Mouse (Mus musculus) heart, embryonic 12.5 days (tissue): ENCODE measurements around the gene Ap5z1. TPM values are rescaled to one million over a fixed set of nuclear protein-coding genes. Genes with fewer than 3 reads are reported as not detected.
A peak's percentile ranks its signal among the peaks of the same experiment; 100 is the strongest.

ENCODE experiments used
- ATAC-seq: fragments of 200-750 bp; cut with Nextera tagmentation; 2 replicates; pipeline ENCODE4 v1.8.0; 2017; ENCODE audit warnings: moderate TSS enrichment, moderate library complexity; ENCODE audit not compliant: insufficient number of reproducible peaks, low FRiP score
- H3K27ac ChIP-seq: fragments of 300-500 bp; sonication (generic); 2 replicates; pipeline ENCODE4 v1.5.1; 2016; ENCODE audit warnings: mild to moderate bottlenecking, moderate library complexity; ENCODE audit not compliant: poor library complexity, severe bottlenecking
- H3K27me3 ChIP-seq: fragments of 300-500 bp; sonication (generic); replicated peaks from 2 replicates; pipeline ENCODE4 v1.6.1; 2016; ENCODE audit warnings: mild to moderate bottlenecking, moderate library complexity
- H3K36me3 ChIP-seq: fragments of 300-500 bp; sonication (generic); 2 replicates; pipeline ENCODE4 v1.6.1; 2016; ENCODE audit warnings: mild to moderate bottlenecking, moderate library complexity
- H3K4me1 ChIP-seq: fragments of 300-500 bp; sonication (generic); replicated peaks from 2 replicates; pipeline ENCODE4 v1.6.1; 2016; ENCODE audit warnings: mild to moderate bottlenecking
- H3K4me2 ChIP-seq: fragments of 300-500 bp; sonication (generic); 2 replicates; pipeline ENCODE4 v1.6.1; 2016; ENCODE audit warnings: mild to moderate bottlenecking, moderate library complexity
- H3K4me3 ChIP-seq: fragments of 300-500 bp; sonication (generic); 2 replicates; pipeline ENCODE4 v1.5.1; 2016; ENCODE audit warnings: mild to moderate bottlenecking
- H3K9ac ChIP-seq: fragments of 300-500 bp; sonication (generic); 2 replicates; pipeline ENCODE4 v1.6.1; 2016; ENCODE audit warnings: mild to moderate bottlenecking, moderate library complexity
- H3K9me3 ChIP-seq: fragments of 300-500 bp; sonication (generic); replicated peaks from 2 replicates; pipeline ENCODE4 v1.6.1; 2016; ENCODE audit warnings: mild to moderate bottlenecking, moderate library complexity
- WGBS: fragments of 180-500 bp; shearing (Covaris S2); methylation state at CpG from one replicate; pipeline ENCODE4 v1.1.7; 2016; 5-methylcytosine and 5-hydroxymethylcytosine counted together
- polyA plus RNA-seq: library from polyadenylated mRNA; unstranded; fragments of >200 nt; fragmentation: Nextera tagmentation; extraction: Ambion mirVana; gene quantifications from 2 replicates; pipeline ENCODE4 v1.2.1, GENCODE M21; 2016

Gene Ap5z1
- polyA plus RNA-seq, 1 experiment from 2014 or later: 7.3 TPM

DNA sequence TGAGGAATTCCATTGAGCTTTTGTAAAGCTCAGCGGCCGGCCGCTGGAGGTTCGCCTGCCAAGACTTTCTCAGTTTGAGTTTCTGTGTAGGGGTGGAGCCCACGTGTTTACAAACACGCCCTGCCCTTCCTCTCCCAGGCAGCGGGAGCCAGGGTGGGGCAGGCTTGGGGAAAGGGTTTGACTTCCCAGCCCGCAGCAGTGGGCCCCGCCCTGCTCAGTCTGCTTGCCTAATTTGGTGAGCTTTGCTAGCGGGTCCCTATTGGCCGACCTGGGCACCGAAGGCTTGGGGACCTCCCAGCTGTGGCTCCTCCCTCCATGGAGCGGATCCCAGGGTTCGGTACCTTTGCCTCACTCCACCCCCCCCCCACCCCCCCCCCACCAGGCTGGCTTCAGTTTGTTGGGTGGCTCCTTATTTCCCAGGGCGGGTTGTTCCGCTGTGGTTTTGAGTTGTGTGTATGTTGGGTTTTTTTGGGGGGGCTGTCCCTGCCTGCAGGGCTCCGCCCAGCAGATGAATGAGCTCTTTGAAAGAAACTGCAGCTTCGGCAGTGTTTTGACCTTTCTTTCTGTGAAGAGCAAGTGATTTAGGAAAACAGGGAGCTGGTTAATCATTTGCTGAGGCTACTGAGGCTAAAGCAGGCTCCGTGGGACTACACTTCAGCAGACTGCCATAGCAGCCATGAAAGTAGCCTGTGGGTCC is 23.1 kb upstream of the Ap5z1 start:
- H3K4me3 ChIP-seq: peak overlapping the region; percentile 45
- WGBS: under 1% methylated on average over 19 of the region's 19 CpGs
- H3K27ac ChIP-seq: peak overlapping the region; percentile 93
- peak; percentile 96 for ATAC-seq
- H3K4me1 ChIP-seq: peaks cover 66% of the 10 kb centered on the region
- no peaks in the 10 kb centered on the region for H3K9me3 ChIP-seq
- no peaks in the 10 kb centered on the region for H3K27me3 ChIP-seq
- peak overlapping the region; percentile 74 for H3K9ac ChIP-seq
- peaks cover 26% of the 10 kb centered on the region for H3K36me3 ChIP-seq
- peak overlapping the region; percentile 72 for H3K4me2 ChIP-seq

- Histone ChIP-seq H3K4me1 (peaks cover 74% of the 10 kb centered on the region), H3K27me3 (no peaks in the 10 kb centered on the region), H3K4me3 (peak overlapping the region; percentile 45), H3K9ac (peak overlapping the region; percentile 74), H3K27ac (peak overlapping the region; percentile 93), H3K9me3 (no peaks in the 10 kb centered on the region), H3K4me2 (peak overlapping the region; percentile 72), H3K36me3 (peaks cover 17% of the 10 kb centered on the region; the same call in 1 of the 2 replicates)
- ATAC-seq: no peak
- 59% methylated on average over 22 of the region's 22 CpGs for WGBS
These were observed 22.3 kb upstream of the Ap5z1 start for GRCm38 (mm10) chr5:142441332-142442044.

DNA sequence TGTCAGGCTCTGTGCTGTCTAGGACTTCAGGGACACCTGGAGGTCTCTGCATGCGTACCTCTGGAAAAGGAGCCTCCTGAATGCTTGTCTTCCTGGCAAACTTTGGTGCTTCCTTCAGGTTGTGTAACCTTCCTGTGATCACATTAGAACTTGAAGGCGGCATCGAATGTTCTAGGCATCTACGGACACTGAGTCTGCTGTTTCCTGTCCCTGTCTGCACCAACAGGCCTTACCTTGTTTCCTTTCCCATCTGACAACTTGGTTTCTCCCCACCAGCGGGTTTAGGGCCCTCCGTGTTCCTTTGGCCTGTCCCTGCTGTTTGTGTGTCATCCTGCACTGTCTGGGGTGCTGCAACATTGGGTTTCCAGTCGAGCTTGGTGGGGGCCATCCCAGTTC is 21.7 kb upstream of the Ap5z1 start:
- Histone ChIP-seq H3K9ac (peak overlapping the region; percentile 29; the same call in 1 of the 2 replicates), H3K4me1 (peaks cover 74% of the 10 kb centered on the region), H3K36me3 (peaks cover 14% of the 10 kb centered on the region; the same call in 1 of the 2 replicates), H3K9me3 (no peaks in the 10 kb centered on the region), H3K4me3 (no peak overlapping the region), H3K27ac (no peak overlapping the region), H3K27me3 (no peaks in the 10 kb centered on the region), H3K4me2 (peak overlapping the region; percentile 72; the same call in 1 of the 2 replicates)
- no peak for ATAC-seq
- WGBS: 81% methylated on average over 7 of the region's 7 CpGs

DNA sequence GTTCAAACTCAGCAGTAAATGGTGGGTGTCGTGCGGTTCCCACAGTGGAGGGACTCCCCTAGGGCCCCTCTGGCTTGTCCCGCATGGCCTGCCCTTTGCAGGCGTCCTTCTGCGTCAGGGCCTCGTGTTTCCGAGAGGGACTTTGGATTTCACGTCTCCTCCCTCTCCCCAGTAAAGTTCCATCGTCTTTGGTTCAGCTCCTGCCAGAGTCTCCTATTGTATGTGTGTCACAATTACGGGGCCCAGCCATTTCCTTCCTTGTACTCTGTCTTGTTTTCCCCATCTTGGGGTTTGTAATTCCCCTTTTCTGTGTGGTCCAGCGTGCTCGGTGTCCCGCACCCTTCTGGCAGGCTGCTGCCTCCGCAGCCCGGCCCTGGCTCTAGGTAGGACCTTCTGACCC is 20.2 kb upstream of the Ap5z1 start:
- ATAC-seq: no peak
- 0 out of 2 replicates have a peak, but pooled peaks cover 4% of the 10 kb centered on the region for H3K36me3 ChIP-seq
- H3K9me3 ChIP-seq: no peaks in the 10 kb centered on the region
- H3K9ac ChIP-seq: no peak overlapping the region
- H3K4me3 ChIP-seq: no peak overlapping the region
- no peak overlapping the region for H3K27ac ChIP-seq
- WGBS: 71% methylated on average over 15 of the region's 15 CpGs
- H3K4me2 ChIP-seq: no peak overlapping the region
- peaks cover 80% of the 10 kb centered on the region for H3K4me1 ChIP-seq
- H3K27me3 ChIP-seq: no peaks in the 10 kb centered on the region

GRCm38 (mm10) chr5:142443994-142444393 is 19.8 kb upstream of the Ap5z1 start:
- ATAC-seq: no peak
- Histone ChIP-seq H3K9me3 (no peaks in the 10 kb centered on the region), H3K4me3 (no peak overlapping the region), H3K4me1 (peaks cover 76% of the 10 kb centered on the region), H3K36me3 (no peaks in the 10 kb centered on the region), H3K9ac (peak overlapping the region; percentile 49), H3K27ac (0 out of 2 replicates have a peak overlapping the region, but pooled peaks have one; percentile 45), H3K27me3 (no peaks in the 10 kb centered on the region), H3K4me2 (no peak overlapping the region)
- WGBS: 75% methylated on average over 14 of the region's 14 CpGs

DNA sequence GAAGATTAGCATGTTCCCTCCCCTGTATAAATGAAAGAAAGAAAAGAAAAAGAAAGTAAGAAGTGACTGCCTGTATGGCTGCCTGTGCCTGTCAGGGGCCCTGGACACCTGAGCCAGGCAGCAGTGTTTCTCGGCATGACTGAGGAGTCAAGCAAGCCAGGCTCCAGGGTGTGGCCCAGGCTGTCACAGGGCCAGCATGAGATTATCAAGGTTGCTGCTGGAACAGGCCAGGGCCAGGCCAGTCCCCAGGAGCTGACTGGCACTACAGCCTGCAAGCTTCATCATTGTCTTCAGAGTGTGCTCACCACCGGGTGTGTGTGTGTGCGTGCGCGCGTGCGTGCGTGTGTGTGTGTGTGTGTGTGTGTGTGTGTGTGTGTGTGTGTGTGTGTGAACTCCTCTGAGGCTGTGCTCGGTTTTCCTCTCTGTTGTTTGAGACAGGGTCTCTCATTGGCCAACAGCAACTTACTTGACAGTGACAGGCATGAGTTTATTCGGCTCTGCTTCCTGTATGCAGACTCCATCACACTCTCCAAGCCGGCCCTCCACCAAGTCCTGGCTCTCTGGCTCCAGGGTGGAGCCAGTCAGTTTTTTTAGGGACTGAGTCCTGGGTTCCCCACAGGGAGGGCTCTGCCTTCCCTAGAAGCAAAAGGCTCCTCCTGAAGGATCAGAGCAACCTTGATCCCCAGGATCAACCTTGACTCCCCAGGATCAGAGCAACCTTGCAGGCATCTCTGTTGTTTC is 18.8 kb upstream of the Ap5z1 start:
- Histone ChIP-seq H3K36me3 (peaks cover 5% of the 10 kb centered on the region), H3K9ac (peak overlapping the region; percentile 49), H3K4me1 (peaks cover 66% of the 10 kb centered on the region), H3K4me3 (no peak overlapping the region), H3K9me3 (no peaks in the 10 kb centered on the region), H3K4me2 (0 out of 2 replicates have a peak overlapping the region, but pooled peaks have one; percentile 2), H3K27me3 (no peaks in the 10 kb centered on the region), H3K27ac (peak overlapping the region; percentile 45)
- WGBS: 51% methylated on average over 11 of the region's 11 CpGs
- ATAC-seq: peak; percentile 58

- Histone ChIP-seq H3K9me3 (no peaks in the 10 kb centered on the region), H3K9ac (peak overlapping the region; percentile 25; the same call in 1 of the 2 replicates), H3K36me3 (peaks cover 13% of the 10 kb centered on the region), H3K4me3 (no peak overlapping the region), H3K27me3 (no peaks in the 10 kb centered on the region), H3K4me2 (no peak overlapping the region), H3K27ac (no peak overlapping the region), H3K4me1 (peaks cover 63% of the 10 kb centered on the region)
- 42% methylated on average over 8 of the region's 8 CpGs for WGBS
- ATAC-seq: no peak
These were observed 18.0 kb upstream of the Ap5z1 start for GRCm38 (mm10) chr5:142445709-142446108.

DNA sequence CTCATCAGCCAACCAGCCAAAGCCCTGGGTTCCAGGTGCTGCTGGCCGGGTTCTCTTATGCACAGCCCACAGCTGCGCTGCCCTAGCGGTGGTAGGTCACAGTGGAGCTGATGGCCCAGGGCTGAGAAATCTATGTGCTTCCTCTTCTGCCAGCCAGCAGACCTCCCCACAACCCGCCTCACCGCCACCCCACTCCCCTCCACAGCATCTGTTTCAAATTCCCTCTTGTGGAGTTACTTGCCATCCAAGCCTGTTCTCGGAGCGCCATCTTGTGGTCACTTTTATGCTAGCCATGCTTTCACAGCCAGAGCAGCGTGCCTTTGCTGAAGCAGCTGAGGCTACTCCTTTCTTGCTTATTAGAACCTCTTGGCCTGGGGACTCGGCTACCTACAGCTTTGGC is 15.7 kb upstream of the Ap5z1 start:
- 9% methylated on average over 9 of the region's 9 CpGs for WGBS
- Histone ChIP-seq H3K27me3 (no peaks in the 10 kb centered on the region), H3K36me3 (peaks cover 32% of the 10 kb centered on the region), H3K4me3 (no peak overlapping the region), H3K4me1 (peaks cover 43% of the 10 kb centered on the region), H3K9me3 (no peaks in the 10 kb centered on the region), H3K4me2 (peak overlapping the region; percentile 29; the same call in 1 of the 2 replicates), H3K9ac (peak overlapping the region; percentile 27; the same call in 1 of the 2 replicates), H3K27ac (no peak overlapping the region)
- ATAC-seq: peak; percentile 8; the same call in 1 of the 2 replicates

GRCm38 (mm10) chr5:142448623-142449022 is 15.1 kb upstream of the Ap5z1 start:
- Histone ChIP-seq H3K9me3 (no peaks in the 10 kb centered on the region), H3K9ac (0 out of 2 replicates have a peak overlapping the region, but pooled peaks have one; percentile 6), H3K4me3 (no peak overlapping the region), H3K27ac (no peak overlapping the region), H3K4me1 (peaks cover 38% of the 10 kb centered on the region), H3K4me2 (no peak overlapping the region), H3K36me3 (peaks cover 37% of the 10 kb centered on the region), H3K27me3 (no peaks in the 10 kb centered on the region)
- 60% methylated on average over 12 of the region's 12 CpGs for WGBS
- ATAC-seq: no peak

DNA sequence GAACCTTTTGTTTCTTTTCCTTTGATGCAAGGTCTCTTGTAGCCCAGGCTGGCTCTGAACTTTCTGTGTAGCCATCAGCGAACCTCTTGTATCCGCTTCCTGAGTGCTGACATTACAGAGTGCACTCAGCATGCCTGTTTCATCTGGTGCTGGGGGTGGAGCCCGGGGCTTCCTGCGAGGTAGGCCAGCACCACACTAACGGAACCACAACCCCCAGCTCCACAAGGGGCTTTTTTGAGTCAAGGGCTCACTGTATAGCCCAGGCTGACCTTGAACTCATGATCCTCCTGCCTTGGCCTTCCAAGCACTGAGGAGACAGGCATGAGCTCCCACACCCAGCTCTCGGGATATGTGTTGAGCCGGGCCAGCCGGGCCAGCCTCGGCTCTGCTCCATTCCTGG is 12.9 kb upstream of the Ap5z1 start:
- Histone ChIP-seq H3K27me3 (no peaks in the 10 kb centered on the region), H3K9me3 (no peaks in the 10 kb centered on the region), H3K4me1 (peaks cover 15% of the 10 kb centered on the region), H3K4me3 (no peak overlapping the region), H3K27ac (no peak overlapping the region), H3K4me2 (no peak overlapping the region), H3K9ac (no peak overlapping the region), H3K36me3 (peaks cover 58% of the 10 kb centered on the region)
- ATAC-seq: no peak
- 88% methylated on average over 9 of the region's 9 CpGs for WGBS

- Histone ChIP-seq H3K4me3 (no peak overlapping the region), H3K9ac (no peak overlapping the region), H3K4me2 (no peak overlapping the region), H3K36me3 (peaks cover 67% of the 10 kb centered on the region), H3K27ac (no peak overlapping the region), H3K27me3 (no peaks in the 10 kb centered on the region), H3K9me3 (no peaks in the 10 kb centered on the region), H3K4me1 (peaks cover 10% of the 10 kb centered on the region)
- 44% methylated on average over 1 of the region's 1 CpGs for WGBS
- ATAC-seq: no peak
These were observed 12.0 kb upstream of the Ap5z1 start for GRCm38 (mm10) chr5:142451759-142452158.
